Mouse (Mus musculus): ENCODE data around the gene Uspl1.

GRCm38 (mm10) chr5:149261866-149262265 lies 77.7 kb downstream of the Uspl1 start:
- TF ChIP-seq POLR2A (IDR thresholded peaks at IDR 0.05; ENCODE audit: control insufficient read depth, extremely low read depth, insufficient read depth, low read length, poor library complexity) (no peak), CTCF (IDR thresholded peaks at IDR 0.05; ENCODE audit: borderline replicate concordance, control insufficient read depth, extremely low read depth, insufficient read depth, low read length, poor library complexity) (no peak)
